Mouse (Mus musculus) mouse embryonic stem cell (cell line): ENCODE data around the gene Capn11.

Experiments used
- in situ Hi-C, 2 experiments: fragments of 300-500 bp; cut with MboI; formaldehyde crosslinking; loops; 1 replicate in 1 of 2; 3 replicates in 1 of 2; pipeline ENCODE4 v1.14.3; 2019 to 2020; ENCODE audit warnings: low sequenced_read_pairs in 2 of 2, low pct_unique_long_range_greater_than_20kb in 1 of 2, mixed read lengths in 1 of 2; ENCODE audit not compliant: unreplicated experiment in 1 of 2

Capn11 gene

GRCm38 (mm10) chr17:45685171-45686092 is 26.3 kb upstream of the Capn11 start:
- in situ Hi-C loops: no loop called here

GRCm38 (mm10) chr17:45684667-45685131 is 25.6 kb upstream of the Capn11 start:
- in situ Hi-C loops: no loop called here

GRCm38 (mm10) chr17:45682843-45683242 is 23.7 kb upstream of the Capn11 start:
- in situ Hi-C loops: no loop called here

GRCm38 (mm10) chr17:45681588-45681987 is 22.5 kb upstream of the Capn11 start:
- in situ Hi-C loops: no loop called here

- in situ Hi-C loops: no loop called here
Observed at GRCm38 (mm10) chr17:45680391-45680980, 21.4 kb upstream of the Capn11 start.

GRCm38 (mm10) chr17:45678106-45678505 is 19.0 kb upstream of the Capn11 start:
- in situ Hi-C loops: no loop called here

GRCm38 (mm10) chr17:45672598-45672997 is 13.5 kb upstream of the Capn11 start:
- in situ Hi-C loops: loop anchor here (5.0 to 25.0 kb wide), 2 partner anchors 50 to 185 kb away; partner anchors contain the start of gene Spats1 (in 1 of the 2)

GRCm38 (mm10) chr17:45671821-45672220 is 12.7 kb upstream of the Capn11 start:
- in situ Hi-C loops: loop anchor here (5.0 to 25.0 kb wide), 2 partner anchors 50 to 185 kb away; partner anchors contain the start of gene Spats1 (in 1 of the 2)

- in situ Hi-C loops: loop anchor here in 1 of 2 experiments (25.0 kb wide), 1 partner anchor 181 kb away; the partner anchor contains the start of gene Spats1
Observed at GRCm38 (mm10) chr17:45667986-45668385, 8.9 kb upstream of the Capn11 start.

- in situ Hi-C loops: loop anchor here in 1 of 2 experiments (25.0 kb wide), 1 partner anchor 180 kb away; the partner anchor contains the start of gene Spats1
Observed at GRCm38 (mm10) chr17:45667481-45667880, 8.4 kb upstream of the Capn11 start.

- in situ Hi-C loops: loop anchor here in 1 of 2 experiments (25.0 kb wide), 1 partner anchor 179 kb away; the partner anchor contains the start of gene Spats1
Observed at GRCm38 (mm10) chr17:45666091-45666490, 7.0 kb upstream of the Capn11 start.

GRCm38 (mm10) chr17:45664608-45665007 is 5.5 kb upstream of the Capn11 start:
- in situ Hi-C loops: loop anchor here in 1 of 2 experiments (25.0 kb wide), 1 partner anchor 177 kb away; the partner anchor contains the start of gene Spats1

GRCm38 (mm10) chr17:45663106-45663919 is 4.2 kb upstream of the Capn11 start:
- in situ Hi-C loops: loop anchor here in 1 of 2 experiments (25.0 kb wide), 1 partner anchor 176 kb away; the partner anchor contains the start of gene Spats1

- in situ Hi-C loops: loop anchor here in 1 of 2 experiments (25.0 kb wide), 1 partner anchor 169 kb away; the partner anchor contains the start of gene Spats1
Observed at GRCm38 (mm10) chr17:45655820-45656219, 3.3 kb downstream of the Capn11 start.

- in situ Hi-C loops: loop anchor here (5.0 to 25.0 kb wide), 3 partner anchors 66 to 176 kb away; partner anchors contain the start of gene Spats1 (in 2 of the 2)
Observed at GRCm38 (mm10) chr17:45653233-45653632, 5.9 kb downstream of the Capn11 start.

GRCm38 (mm10) chr17:45644185-45644584 is 14.9 kb downstream of the Capn11 start:
- in situ Hi-C loops: no loop called here

GRCm38 (mm10) chr17:45642701-45643100 is 16.4 kb downstream of the Capn11 start:
- in situ Hi-C loops: no loop called here

GRCm38 (mm10) chr17:45641981-45642380 is 17.1 kb downstream of the Capn11 start:
- in situ Hi-C loops: no loop called here
